Mouse (Mus musculus): ENCODE measurements around the gene Gm20767. TPM values are rescaled to one million over a fixed set of nuclear protein-coding genes. Genes with fewer than 3 reads are reported as not detected.
"Not testable (repeated sequence)": the region's sequence is repeated elsewhere in the genome, so short reads cannot be mapped to it uniquely, and the experiment has no call there.

The Gm20767 gene
- polyA plus RNA-seq, 1 experiment from 2014 or later: not detected

- H3K9me3 ChIP-seq (ENCODE audit: control insufficient read depth, low read length); H3K27ac ChIP-seq (ENCODE audit: low read depth, low read length); H3K36me3 ChIP-seq (ENCODE audit: control insufficient read depth, insufficient read depth, low read length); ATAC-seq; H3K4me1 ChIP-seq (ENCODE audit: control insufficient read depth, insufficient read depth, low read depth, low read length); H3K27me3 ChIP-seq (replicated peaks; ENCODE audit: control insufficient read depth, insufficient read depth, low read length); H3K4me2 ChIP-seq (ENCODE audit: low read length); H3K4me3 ChIP-seq (ENCODE audit: low read length); H3K9ac ChIP-seq (ENCODE audit: low read depth, low read length): not testable (repeated sequence)
- 61% methylated on average over 3 of the region's 3 CpGs for WGBS
Observed at GRCm38 (mm10) chr13:120150589-120150988, 10.5 kb downstream of the Gm20767 start.

- H3K27ac ChIP-seq (ENCODE audit: low read depth, low read length); H3K27me3 ChIP-seq (replicated peaks; ENCODE audit: control insufficient read depth, insufficient read depth, low read length); H3K36me3 ChIP-seq (ENCODE audit: control insufficient read depth, insufficient read depth, low read length); H3K4me1 ChIP-seq (ENCODE audit: control insufficient read depth, insufficient read depth, low read depth, low read length); ATAC-seq; H3K9me3 ChIP-seq (ENCODE audit: control insufficient read depth, low read length); H3K9ac ChIP-seq (ENCODE audit: low read depth, low read length); H3K4me2 ChIP-seq (ENCODE audit: low read length); H3K4me3 ChIP-seq (ENCODE audit: low read length): not testable (repeated sequence)
- WGBS: 64% methylated on average over 5 of the region's 5 CpGs
Observed at GRCm38 (mm10) chr13:120168301-120168700, 28.3 kb downstream of the Gm20767 start.

GRCm38 (mm10) chr13:120172133-120172532, 32.1 kb downstream of the Gm20767 start, which contains the start of gene Gm21818:
Gene Gm21818 (plus strand): TSS chr13:120172433.
- ATAC-seq; H3K9ac ChIP-seq (ENCODE audit: low read depth, low read length); H3K4me3 ChIP-seq (ENCODE audit: low read length); H3K4me2 ChIP-seq (ENCODE audit: low read length); H3K36me3 ChIP-seq (ENCODE audit: control insufficient read depth, insufficient read depth, low read length); H3K27me3 ChIP-seq (replicated peaks; ENCODE audit: control insufficient read depth, insufficient read depth, low read length); H3K9me3 ChIP-seq (ENCODE audit: control insufficient read depth, low read length); H3K4me1 ChIP-seq (ENCODE audit: control insufficient read depth, insufficient read depth, low read depth, low read length); H3K27ac ChIP-seq (ENCODE audit: low read depth, low read length): not testable (repeated sequence)
- 75% methylated on average over 4 of the region's 4 CpGs for WGBS

- not testable (repeated sequence) for ATAC-seq
- 83% methylated on average over 7 of the region's 8 CpGs for WGBS
Observed at GRCm38 (mm10) chr13:120196189-120196821, 56.3 kb downstream of the Gm20767 start.

More at GRCm38 (mm10) chr13:120196189-120196821, 56.3 kb downstream of the Gm20767 start:
- not testable (repeated sequence) for H3K4me2 ChIP-seq (ENCODE audit: low read length); H3K9me3 ChIP-seq (ENCODE audit: control insufficient read depth, low read length); H3K36me3 ChIP-seq (ENCODE audit: control insufficient read depth, insufficient read depth, low read length); H3K27me3 ChIP-seq (replicated peaks; ENCODE audit: control insufficient read depth, insufficient read depth, low read length); H3K27ac ChIP-seq (ENCODE audit: low read depth, low read length); H3K4me1 ChIP-seq (ENCODE audit: control insufficient read depth, insufficient read depth, low read depth, low read length); H3K4me3 ChIP-seq (ENCODE audit: low read length); H3K9ac ChIP-seq (ENCODE audit: low read depth, low read length)

Other genes with a start within 250 kb of the Gm20767 start
- gene Tcstv1, start 245.5 kb upstream of the Gm20767 start, polyA plus RNA-seq (2015; fragmentation: Nextera tagmentation; extraction: Ambion mirVana): not detected in 2 replicates
- not detected in 2 replicates for gene Gm21761, start 211.0 kb upstream of the Gm20767 start, polyA plus RNA-seq (2015; fragmentation: Nextera tagmentation; extraction: Ambion mirVana)
- not detected in 2 replicates for gene B020031M17Rik, start 189.4 kb upstream of the Gm20767 start, polyA plus RNA-seq (2015; fragmentation: Nextera tagmentation; extraction: Ambion mirVana)
- gene Gm36079, start 113.2 kb upstream of the Gm20767 start, polyA plus RNA-seq (2015; fragmentation: Nextera tagmentation; extraction: Ambion mirVana): not detected in 2 replicates
- not detected in 2 replicates for gene Gm21188, start 88.1 kb upstream of the Gm20767 start, polyA plus RNA-seq (2015; fragmentation: Nextera tagmentation; extraction: Ambion mirVana)
- not detected in 2 replicates for gene Gm21818, start 32.2 kb downstream of the Gm20767 start, polyA plus RNA-seq (2015; fragmentation: Nextera tagmentation; extraction: Ambion mirVana)
- not detected in 2 replicates for gene Gm21762, start 75.7 kb downstream of the Gm20767 start, polyA plus RNA-seq (2015; fragmentation: Nextera tagmentation; extraction: Ambion mirVana)
- not detected in 2 replicates for gene Gm21731, start 98.9 kb downstream of the Gm20767 start, polyA plus RNA-seq (2015; fragmentation: Nextera tagmentation; extraction: Ambion mirVana)
- not detected in 2 replicates for gene AF067061, start 122.9 kb downstream of the Gm20767 start, polyA plus RNA-seq (2015; fragmentation: Nextera tagmentation; extraction: Ambion mirVana)
- gene BC147527, start 160.1 kb downstream of the Gm20767 start, polyA plus RNA-seq (2015; fragmentation: Nextera tagmentation; extraction: Ambion mirVana): not detected in 2 replicates
- not detected in 2 replicates for gene Tcstv3, start 176.6 kb downstream of the Gm20767 start, polyA plus RNA-seq (2015; fragmentation: Nextera tagmentation; extraction: Ambion mirVana)